Mouse (Mus musculus): ENCODE results near the gene Cux1. TPM values are rescaled to one million over a fixed set of nuclear protein-coding genes. Genes with fewer than 3 reads are reported as not detected.

The Cux1 gene
- polyA plus RNA-seq, 1 experiment from 2014 or later = 100 TPM

DNA sequence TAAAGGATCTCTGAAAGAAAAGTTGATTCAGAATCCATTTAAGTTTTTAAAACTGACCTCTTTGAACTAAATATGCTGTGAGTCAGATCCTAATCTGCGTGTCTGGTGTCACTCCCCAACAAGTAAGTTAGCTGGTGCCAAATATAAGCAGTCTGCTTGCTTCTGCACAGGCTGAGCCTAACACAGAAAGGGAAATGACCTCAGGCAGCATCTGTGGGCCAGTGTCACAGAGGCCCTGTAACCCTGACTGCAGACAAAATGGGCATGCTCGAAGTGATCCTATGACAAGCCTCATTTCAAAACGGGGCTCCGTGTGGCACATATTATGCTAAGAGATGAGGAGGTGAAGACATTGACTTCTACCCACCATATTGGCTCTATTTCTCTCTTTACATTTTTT lies 110.9 kb downstream of the Cux1 start:
- no peak overlapping the region for H3K4me2 ChIP-seq (ENCODE audit: low read length)

DNA sequence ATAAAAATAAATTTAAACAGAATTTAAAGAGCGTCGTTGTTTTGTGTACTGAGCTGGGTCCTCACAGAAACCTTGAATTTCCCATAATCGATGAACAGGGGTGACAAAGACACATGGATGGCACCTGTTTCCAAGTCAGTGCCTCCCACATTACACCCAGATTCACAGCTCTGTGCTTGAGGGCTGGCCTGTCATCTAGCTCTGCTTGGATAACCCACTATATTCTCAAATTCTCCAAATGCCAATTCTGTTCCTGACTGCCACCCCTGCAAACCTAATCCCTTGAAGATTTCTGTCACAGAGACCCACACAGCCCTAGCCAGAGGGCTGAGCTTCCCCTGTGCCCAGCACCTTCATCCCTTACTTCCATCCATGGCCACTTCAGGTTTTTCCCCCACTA lies 114.6 kb downstream of the Cux1 start:
- 97% methylated on average over 3 of the region's 3 CpGs for WGBS
- Histone ChIP-seq H3K4me1 (ENCODE audit: control insufficient read depth, insufficient read depth, low read depth, low read length) (no peaks in the 10 kb centered on the region), H3K4me2 (ENCODE audit: low read length) (no peak overlapping the region), H3K9ac (ENCODE audit: low read depth, low read length) (no peak overlapping the region), H3K27me3 (replicated peaks; ENCODE audit: control insufficient read depth, insufficient read depth, low read length) (no peaks in the 10 kb centered on the region), H3K4me3 (ENCODE audit: low read length) (no peak overlapping the region), H3K9me3 (ENCODE audit: control insufficient read depth, low read length) (no peaks in the 10 kb centered on the region), H3K27ac (ENCODE audit: low read depth, low read length) (no peak overlapping the region), H3K36me3 (ENCODE audit: control insufficient read depth, insufficient read depth, low read length) (no peaks in the 10 kb centered on the region)
- ATAC-seq = no peak

More for the DNA sequence above, 110.9 kb downstream of the Cux1 start:
- no peak overlapping the region for H3K27ac ChIP-seq (ENCODE audit: low read depth, low read length)
- no peak overlapping the region for H3K4me3 ChIP-seq (ENCODE audit: low read length)
- no peaks in the 10 kb centered on the region for H3K27me3 ChIP-seq (replicated peaks; ENCODE audit: control insufficient read depth, insufficient read depth, low read length)
- H3K36me3 ChIP-seq (ENCODE audit: control insufficient read depth, insufficient read depth, low read length) = no peaks in the 10 kb centered on the region
- no peak for ATAC-seq
- no peak overlapping the region for H3K9ac ChIP-seq (ENCODE audit: low read depth, low read length)
- WGBS = 79% methylated on average over 4 of the region's 4 CpGs
- H3K9me3 ChIP-seq (ENCODE audit: control insufficient read depth, low read length) = no peaks in the 10 kb centered on the region
- no peaks in the 10 kb centered on the region; the same call in 1 of the 2 replicates for H3K4me1 ChIP-seq (ENCODE audit: control insufficient read depth, insufficient read depth, low read depth, low read length)

DNA sequence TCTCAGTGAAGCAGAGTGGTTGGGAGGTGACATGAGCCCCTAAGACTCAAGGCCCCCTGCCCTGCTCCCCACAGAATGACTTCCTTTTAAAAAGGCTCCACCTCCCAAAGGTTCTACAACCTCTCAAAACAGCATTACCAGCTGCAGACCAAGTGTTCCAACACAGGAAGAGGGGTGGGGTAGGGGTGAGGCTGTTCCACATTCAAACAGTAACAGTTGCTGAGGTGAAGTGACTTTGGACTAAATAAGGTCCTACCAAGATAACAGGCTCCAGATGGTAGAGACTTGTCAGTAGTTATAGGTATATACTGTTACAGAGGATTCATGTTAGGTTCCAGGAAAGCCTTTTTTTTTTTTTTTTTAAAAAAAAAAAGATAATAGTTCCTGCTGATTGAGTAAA lies 117.5 kb downstream of the Cux1 start:
- no peaks in the 10 kb centered on the region for H3K36me3 ChIP-seq (ENCODE audit: control insufficient read depth, insufficient read depth, low read length)
- H3K4me1 ChIP-seq (ENCODE audit: control insufficient read depth, insufficient read depth, low read depth, low read length) = no peaks in the 10 kb centered on the region; the same call in 1 of the 2 replicates
- H3K9me3 ChIP-seq (ENCODE audit: control insufficient read depth, low read length) = no peaks in the 10 kb centered on the region
- H3K4me2 ChIP-seq (ENCODE audit: low read length) = no peak overlapping the region
- no peak overlapping the region for H3K9ac ChIP-seq (ENCODE audit: low read depth, low read length)
- no peaks in the 10 kb centered on the region for H3K27me3 ChIP-seq (replicated peaks; ENCODE audit: control insufficient read depth, insufficient read depth, low read length)
- no peak overlapping the region for H3K27ac ChIP-seq (ENCODE audit: low read depth, low read length)
- no peak for ATAC-seq
- no peak overlapping the region for H3K4me3 ChIP-seq (ENCODE audit: low read length)

GRCm38 (mm10) chr5:136445967-136446366 lies 121.3 kb downstream of the Cux1 start:
- ATAC-seq = no peak
- Histone ChIP-seq H3K4me3 (ENCODE audit: low read length) (no peak overlapping the region), H3K36me3 (ENCODE audit: control insufficient read depth, insufficient read depth, low read length) (no peaks in the 10 kb centered on the region), H3K9ac (ENCODE audit: low read depth, low read length) (no peak overlapping the region), H3K27me3 (replicated peaks; ENCODE audit: control insufficient read depth, insufficient read depth, low read length) (no peaks in the 10 kb centered on the region), H3K4me1 (ENCODE audit: control insufficient read depth, insufficient read depth, low read depth, low read length) (peaks cover 12% of the 10 kb centered on the region), H3K9me3 (ENCODE audit: control insufficient read depth, low read length) (no peaks in the 10 kb centered on the region), H3K4me2 (ENCODE audit: low read length) (no peak overlapping the region), H3K27ac (ENCODE audit: low read depth, low read length) (no peak overlapping the region)
- WGBS = 70% methylated on average over 5 of the region's 5 CpGs

DNA sequence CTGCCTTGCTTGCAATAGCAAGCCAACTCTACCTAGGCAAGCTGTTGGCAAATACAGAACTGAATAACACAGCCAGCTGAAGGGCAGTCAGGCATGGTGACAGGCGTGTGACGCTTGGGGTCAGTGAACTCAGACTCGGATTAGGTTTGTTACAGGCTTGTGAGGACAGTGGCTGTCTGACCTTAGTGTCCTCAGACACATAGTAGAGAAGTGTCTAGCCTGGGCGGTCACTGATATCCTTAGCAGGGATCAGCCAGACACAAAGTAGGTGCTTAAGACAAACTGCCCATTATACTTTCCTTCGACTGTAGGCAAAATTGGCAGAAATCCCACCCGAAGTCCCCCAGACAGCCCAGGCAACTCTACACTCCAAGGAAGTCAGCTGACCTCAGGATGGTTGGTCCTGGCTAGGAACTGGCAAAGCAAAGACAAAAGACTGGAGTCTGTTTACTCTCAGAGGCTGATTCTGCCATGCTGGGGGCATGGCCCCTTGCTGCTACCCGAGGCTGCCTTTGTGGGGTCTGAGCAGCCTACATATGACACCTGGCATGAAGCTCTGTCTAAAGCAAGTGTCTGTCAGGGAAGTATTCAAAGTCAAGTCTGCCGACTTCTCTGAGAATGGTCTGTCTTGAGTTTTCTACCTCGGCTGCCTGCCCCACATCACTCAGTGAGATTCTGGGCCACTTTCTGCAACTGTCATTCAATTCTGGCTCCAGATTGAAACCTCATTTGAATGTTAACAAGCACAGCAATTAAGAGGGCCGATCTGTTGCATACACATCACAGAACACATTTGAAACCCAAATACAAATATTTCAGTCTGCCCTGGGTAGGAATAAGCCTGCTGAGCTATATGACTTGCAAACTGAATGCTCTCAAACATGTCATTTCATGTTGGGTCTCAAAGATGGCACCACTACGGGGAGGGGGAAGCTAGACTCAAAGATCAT lies 124.8 kb downstream of the Cux1 start:
- H3K9me3 ChIP-seq (ENCODE audit: control insufficient read depth, low read length) = no peaks in the 10 kb centered on the region
- H3K4me1 ChIP-seq (ENCODE audit: control insufficient read depth, insufficient read depth, low read depth, low read length) = peaks cover 12% of the 10 kb centered on the region
- H3K27me3 ChIP-seq (replicated peaks; ENCODE audit: control insufficient read depth, insufficient read depth, low read length) = no peaks in the 10 kb centered on the region
- WGBS = 52% methylated on average over 11 of the region's 11 CpGs
- H3K4me3 ChIP-seq (ENCODE audit: low read length) = no peak overlapping the region
- no peaks in the 10 kb centered on the region; the same call in 1 of the 2 replicates for H3K36me3 ChIP-seq (ENCODE audit: control insufficient read depth, insufficient read depth, low read length)
- ATAC-seq = peak; percentile 80
- no peak overlapping the region; the same call in 1 of the 2 replicates for H3K9ac ChIP-seq (ENCODE audit: low read depth, low read length)
- H3K27ac ChIP-seq (ENCODE audit: low read depth, low read length) = no peak overlapping the region
- H3K4me2 ChIP-seq (ENCODE audit: low read length) = no peak overlapping the region

- no peak overlapping the region for H3K4me3 ChIP-seq (ENCODE audit: low read length)
- H3K27ac ChIP-seq (ENCODE audit: low read depth, low read length) = no peak overlapping the region
- H3K9ac ChIP-seq (ENCODE audit: low read depth, low read length) = no peak overlapping the region
- H3K4me1 ChIP-seq (ENCODE audit: control insufficient read depth, insufficient read depth, low read depth, low read length) = peaks cover 17% of the 10 kb centered on the region
- 81% methylated on average over 4 of the region's 4 CpGs for WGBS
- no peak overlapping the region for H3K4me2 ChIP-seq (ENCODE audit: low read length)
- no peaks in the 10 kb centered on the region for H3K36me3 ChIP-seq (ENCODE audit: control insufficient read depth, insufficient read depth, low read length)
- no peak for ATAC-seq
- H3K27me3 ChIP-seq (replicated peaks; ENCODE audit: control insufficient read depth, insufficient read depth, low read length) = no peaks in the 10 kb centered on the region
- no peaks in the 10 kb centered on the region for H3K9me3 ChIP-seq (ENCODE audit: control insufficient read depth, low read length)
These were observed 137.6 kb downstream of the Cux1 start for GRCm38 (mm10) chr5:136429647-136430046.

DNA sequence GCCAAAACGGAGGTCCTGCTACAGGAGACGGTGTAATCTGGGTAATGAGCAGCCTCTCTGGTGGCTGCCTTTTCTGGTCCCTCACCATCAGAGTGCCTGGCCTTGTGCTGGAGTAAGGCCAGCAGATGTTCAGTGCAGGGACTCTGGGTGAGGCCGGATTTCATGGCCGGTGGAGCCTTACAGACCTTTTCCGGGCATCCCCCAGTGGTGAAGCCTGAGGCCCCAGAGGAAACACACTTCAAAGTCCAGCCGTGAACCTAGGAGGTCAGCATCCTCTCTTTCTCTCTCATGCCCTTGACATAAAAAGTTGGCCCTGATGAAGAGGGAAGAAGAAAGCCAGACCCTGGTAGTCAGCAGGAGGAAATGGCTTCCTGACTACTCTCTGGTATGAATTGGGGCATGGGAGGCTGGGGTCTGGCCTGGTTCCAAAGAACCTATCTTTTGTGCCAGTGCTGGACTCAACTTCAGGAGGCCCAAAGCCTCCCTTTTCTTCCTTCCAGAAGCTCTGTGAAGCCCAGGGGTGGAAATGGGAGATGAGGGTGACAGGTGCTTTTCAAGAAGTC lies 138.7 kb downstream of the Cux1 start:
- Histone ChIP-seq H3K27ac (ENCODE audit: low read depth, low read length) (no peak overlapping the region; the same call in 1 of the 2 replicates), H3K36me3 (ENCODE audit: control insufficient read depth, insufficient read depth, low read length) (no peaks in the 10 kb centered on the region), H3K4me1 (ENCODE audit: control insufficient read depth, insufficient read depth, low read depth, low read length) (peaks cover 17% of the 10 kb centered on the region), H3K9ac (ENCODE audit: low read depth, low read length) (no peak overlapping the region), H3K27me3 (replicated peaks; ENCODE audit: control insufficient read depth, insufficient read depth, low read length) (no peaks in the 10 kb centered on the region), H3K4me3 (ENCODE audit: low read length) (no peak overlapping the region), H3K9me3 (ENCODE audit: control insufficient read depth, low read length) (no peaks in the 10 kb centered on the region), H3K4me2 (ENCODE audit: low read length) (no peak overlapping the region)
- ATAC-seq = no peak
- WGBS = 63% methylated on average over 6 of the region's 6 CpGs

DNA sequence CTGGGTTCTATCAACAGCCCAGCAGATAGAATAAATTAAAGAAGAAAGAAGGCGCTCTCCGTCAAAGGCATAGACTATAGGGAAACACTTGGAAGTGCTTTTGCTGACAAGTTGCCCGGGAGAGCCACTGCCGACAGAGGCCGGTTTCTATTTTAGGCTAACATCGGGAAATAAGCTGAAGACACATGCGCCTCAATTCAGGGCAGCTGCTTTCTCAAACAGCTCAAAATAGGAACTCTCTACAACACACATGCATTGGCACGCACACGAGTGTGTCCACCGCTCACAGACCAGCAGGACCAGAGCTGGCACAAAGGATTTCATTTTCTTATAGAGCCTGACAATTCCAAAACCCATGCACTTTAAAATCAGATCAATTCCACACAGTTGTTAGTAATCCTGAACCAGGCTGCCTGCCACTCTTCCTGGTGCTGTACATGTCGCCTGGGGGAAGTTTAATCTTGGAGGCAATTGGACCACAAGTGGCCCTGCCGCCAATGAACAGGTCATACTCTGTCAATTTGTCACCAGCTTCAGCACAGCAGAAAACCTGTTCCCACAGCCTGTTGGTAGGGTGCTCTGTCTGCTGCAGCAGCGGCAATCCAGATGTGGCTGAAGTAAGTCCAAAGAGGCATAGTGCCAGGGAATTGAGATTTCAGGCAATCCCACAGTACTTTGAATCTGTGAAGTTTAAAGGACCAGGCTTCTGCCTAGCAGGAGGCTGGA lies 139.4 kb downstream of the Cux1 start:
- ATAC-seq = peak; percentile 45; the same call in 1 of the 2 replicates
- peaks cover 17% of the 10 kb centered on the region for H3K4me1 ChIP-seq (ENCODE audit: control insufficient read depth, insufficient read depth, low read depth, low read length)
- no peaks in the 10 kb centered on the region for H3K27me3 ChIP-seq (replicated peaks; ENCODE audit: control insufficient read depth, insufficient read depth, low read length)
- WGBS = 47% methylated on average over 13 of the region's 13 CpGs
- H3K36me3 ChIP-seq (ENCODE audit: control insufficient read depth, insufficient read depth, low read length) = no peaks in the 10 kb centered on the region
- no peak overlapping the region for H3K9ac ChIP-seq (ENCODE audit: low read depth, low read length)
- no peaks in the 10 kb centered on the region for H3K9me3 ChIP-seq (ENCODE audit: control insufficient read depth, low read length)
- no peak overlapping the region for H3K4me3 ChIP-seq (ENCODE audit: low read length)
- peak overlapping the region; percentile 50 for H3K27ac ChIP-seq (ENCODE audit: low read depth, low read length)
- H3K4me2 ChIP-seq (ENCODE audit: low read length) = no peak overlapping the region

Measured in hindbrain, embryonic 16.5 days (tissue).